Mouse (Mus musculus) urinary bladder, postnatal 25 days (tissue): ENCODE data around the gene Batf3.

ENCODE experiments used
- DNase-seq: peaks from one replicate; pipeline ENCODE4 v3.0.0; 2022; ENCODE audit warnings: low spot score

Batf3 gene

GRCm38 (mm10) chr1:191086960-191087359 is 10.7 kb upstream of the Batf3 start:
- DNase-seq = no peak

GRCm38 (mm10) chr1:191087955-191088354 is 9.7 kb upstream of the Batf3 start:
- DNase-seq = no peak

- DNase-seq = no peak
Observed at GRCm38 (mm10) chr1:191089355-191089754, 8.3 kb upstream of the Batf3 start.

- DNase-seq = no peak
Observed at GRCm38 (mm10) chr1:191092050-191092449, 5.6 kb upstream of the Batf3 start.

GRCm38 (mm10) chr1:191093578-191093977 is 4.1 kb upstream of the Batf3 start:
- DNase-seq = no peak

- DNase-seq = no peak
Observed at GRCm38 (mm10) chr1:191095019-191095418, 2.6 kb upstream of the Batf3 start.

GRCm38 (mm10) chr1:191096871-191097681 is 571 bp upstream of the Batf3 start:
- DNase-seq = peak; percentile 11

- DNase-seq = no peak
Observed at GRCm38 (mm10) chr1:191099114-191099513, 1.5 kb downstream of the Batf3 start.

GRCm38 (mm10) chr1:191099772-191100291 is 2.2 kb downstream of the Batf3 start:
- DNase-seq = no peak

- DNase-seq = no peak
Observed at GRCm38 (mm10) chr1:191102730-191103370, 5.2 kb downstream of the Batf3 start.

GRCm38 (mm10) chr1:191105246-191105645 is 7.6 kb downstream of the Batf3 start:
- no peak for DNase-seq

- DNase-seq = no peak
Observed at GRCm38 (mm10) chr1:191107306-191107705, 9.7 kb downstream of the Batf3 start.

GRCm38 (mm10) chr1:191109907-191110306 is 12.3 kb downstream of the Batf3 start:
- DNase-seq = no peak

GRCm38 (mm10) chr1:191111146-191111545 is 13.5 kb downstream of the Batf3 start:
- DNase-seq = no peak

- no peak for DNase-seq
Observed at GRCm38 (mm10) chr1:191114868-191115267, 17.2 kb downstream of the Batf3 start.

- DNase-seq = no peak
Observed at GRCm38 (mm10) chr1:191115514-191116238, 18.0 kb downstream of the Batf3 start.

- DNase-seq = no peak
Observed at GRCm38 (mm10) chr1:191122744-191123143, 25.1 kb downstream of the Batf3 start.

GRCm38 (mm10) chr1:191123696-191124095 is 26.0 kb downstream of the Batf3 start:
- no peak for DNase-seq

GRCm38 (mm10) chr1:191124288-191124687 is 26.6 kb downstream of the Batf3 start:
- DNase-seq = no peak

GRCm38 (mm10) chr1:191125811-191126638 is 28.4 kb downstream of the Batf3 start:
- peak; percentile 61 for DNase-seq

- no peak for DNase-seq
Observed at GRCm38 (mm10) chr1:191131692-191132091, 34.0 kb downstream of the Batf3 start.

- DNase-seq = no peak
Observed at GRCm38 (mm10) chr1:191132240-191132639, 34.6 kb downstream of the Batf3 start.
